Mouse (Mus musculus): ENCODE data around the gene Rem1. TPM values are rescaled to one million over a fixed set of nuclear protein-coding genes. Genes with fewer than 3 reads are reported as not detected.

Rem1 gene
- total RNA-seq (2023) = 0.35 TPM

DNA sequence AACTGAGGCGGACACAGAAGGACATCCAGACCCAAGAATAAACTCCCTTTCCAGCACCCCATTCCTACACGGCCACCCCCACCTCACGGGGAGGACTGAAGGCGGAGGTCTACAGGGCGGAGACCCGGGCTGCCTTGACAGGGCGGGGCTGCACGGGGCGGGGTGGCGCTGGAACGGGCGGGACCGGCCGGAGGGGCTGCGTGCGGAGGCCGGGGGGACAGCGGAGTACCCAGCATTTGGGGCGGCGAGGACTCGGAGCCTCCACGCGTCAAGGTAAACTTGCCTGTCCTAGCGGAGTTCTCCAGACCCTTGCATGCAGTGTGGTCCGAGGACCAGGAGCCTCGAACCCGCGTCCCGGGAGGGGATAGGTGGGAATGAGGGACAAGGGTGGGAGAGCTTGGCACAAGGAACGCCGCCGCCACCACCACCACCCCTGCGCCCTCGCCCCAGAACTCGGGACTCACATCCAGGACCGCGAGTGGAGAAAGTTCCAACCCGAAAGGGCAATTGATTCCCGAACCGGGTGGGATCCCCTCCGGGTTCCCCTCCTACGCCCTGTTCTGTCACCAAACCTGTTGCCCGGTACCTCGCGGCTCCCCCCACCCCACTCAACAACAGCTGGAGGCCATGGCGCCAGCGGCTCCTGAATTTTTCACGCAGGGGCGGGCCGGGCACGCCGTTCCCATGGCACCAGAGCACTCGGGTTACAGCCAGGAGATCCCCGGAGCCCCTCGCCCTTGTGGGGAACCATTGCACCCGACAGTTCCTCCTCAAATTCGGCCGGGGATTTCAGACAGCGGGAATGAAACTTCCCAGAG is at the start of gene Rem1:
Gene Rem1 (plus strand): TSS at position 178 of the 818 bp plus-strand sequence.

DNA sequence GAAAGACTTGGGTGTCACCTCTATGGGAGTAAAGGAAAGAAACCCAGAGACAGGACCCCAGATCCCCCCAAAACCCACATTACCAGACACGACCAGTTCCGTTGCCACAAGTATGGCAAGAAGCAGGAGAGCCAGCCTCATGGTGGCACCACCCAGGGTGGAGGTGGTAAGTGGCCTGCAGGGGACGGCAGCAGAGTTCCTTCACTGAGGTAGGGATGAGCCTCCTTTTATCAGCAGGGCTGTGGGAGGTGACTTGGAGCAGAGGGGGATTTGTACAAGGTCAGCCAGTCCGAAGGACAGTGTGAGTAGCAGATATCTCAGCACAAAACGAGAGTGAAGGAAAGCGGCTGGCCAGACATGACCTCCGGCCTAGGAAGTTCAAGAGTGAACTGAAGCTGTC is 46.6 kb upstream of the Rem1 start, which contains the start of gene Defb19:
Gene Defb19 (minus strand): TSS at position 206 of the 400 bp plus-strand sequence.

DNA sequence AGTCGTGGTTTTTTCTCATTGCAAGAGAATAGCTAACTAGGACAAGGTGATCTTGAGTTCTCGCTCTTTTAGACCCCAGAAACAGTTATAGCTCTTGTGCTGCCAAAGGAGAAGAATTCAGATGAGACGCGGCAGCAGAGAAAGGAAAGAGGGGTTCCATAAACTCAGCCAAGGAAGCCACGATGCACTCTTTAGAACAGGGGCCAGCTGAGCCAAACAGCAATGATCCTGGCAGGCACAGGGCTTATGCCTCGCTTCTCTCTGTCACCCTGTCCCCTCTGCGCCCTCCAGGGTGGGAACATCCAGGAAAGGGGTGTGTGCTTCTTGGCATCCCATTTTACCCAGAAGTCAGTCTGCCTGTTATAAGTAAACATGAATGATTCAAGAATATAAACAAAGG is 27.5 kb upstream of the Rem1 start, which contains the start of gene Defb45:
Gene Defb45 (minus strand): TSS at position 101 of the 400 bp plus-strand sequence.

DNA sequence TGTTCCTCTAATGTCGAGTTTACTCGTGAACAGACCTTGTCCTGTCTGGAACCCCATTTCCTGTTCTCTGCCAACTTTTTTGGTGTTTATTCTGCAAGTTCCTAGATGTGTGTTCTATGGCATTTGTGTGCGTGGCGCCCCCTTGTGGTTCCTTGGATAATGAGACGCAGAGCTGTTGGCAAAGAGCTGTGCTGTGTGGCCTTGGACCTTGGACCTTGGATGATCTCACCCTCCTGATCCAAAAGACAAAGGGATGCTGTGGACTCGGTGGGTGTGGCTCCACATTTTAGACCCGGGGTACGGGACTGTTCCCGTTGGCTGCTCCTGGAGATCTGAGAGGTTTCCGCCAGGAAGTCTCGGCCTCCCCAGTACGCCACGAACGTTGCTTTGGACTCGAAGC is 22.7 kb upstream of the Rem1 start, which contains the start of gene Defb36:
Gene Defb36 (plus strand): TSS at position 271 of the 400 bp plus-strand sequence.

DNA sequence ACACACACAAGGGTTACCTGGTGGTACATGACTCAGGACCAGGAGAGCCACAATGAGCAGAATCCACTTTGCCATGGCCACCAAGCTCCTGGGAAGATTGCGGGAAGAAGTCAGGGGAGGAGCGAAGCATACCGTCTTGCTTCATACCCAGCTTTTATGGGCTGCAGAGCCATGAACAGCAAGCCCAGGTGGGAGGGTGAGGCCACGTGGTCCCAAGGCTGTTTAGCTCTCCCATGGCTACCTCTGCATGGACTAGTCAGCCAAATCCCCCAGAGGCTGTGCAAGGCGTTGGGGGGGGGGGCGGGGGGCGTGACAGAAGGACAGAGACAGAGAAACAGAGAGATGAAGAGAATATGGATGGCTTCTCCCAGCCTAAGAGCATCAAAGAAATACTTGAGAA is 3.8 kb upstream of the Rem1 start, which contains the start of gene Defb25:
Gene Defb25 (minus strand): TSS at position 101 of the 400 bp plus-strand sequence.

DNA sequence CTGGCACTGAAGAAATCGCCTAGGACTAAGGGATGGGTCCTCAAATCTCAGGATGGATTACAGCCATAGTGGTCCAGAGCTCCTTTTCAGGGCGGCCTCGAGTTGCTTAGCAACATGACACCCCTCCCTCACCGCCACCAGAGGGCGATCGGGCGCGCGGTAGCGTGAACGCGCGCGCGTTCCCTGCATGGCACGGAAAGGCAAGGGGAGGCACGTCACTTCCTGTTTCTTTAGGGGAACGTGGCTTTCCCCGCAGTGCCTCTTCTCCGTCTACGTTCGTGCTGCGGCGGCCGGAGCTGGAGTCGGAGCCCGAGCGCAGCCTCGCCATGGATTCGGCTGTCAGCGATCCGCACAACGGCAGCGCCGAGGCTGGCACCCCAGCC is 42.5 kb downstream of the Rem1 start, which contains the start of gene H13:
Gene H13 (plus strand): TSS at position 206 of the 383 bp plus-strand sequence.

Other genes with a start within 250 kb of the Rem1 start
- 0.56 TPM for gene Sox12, start 228.9 kb upstream of the Rem1 start, total RNA-seq (2023)
- 1.4 TPM for gene Zcchc3, start 211.9 kb upstream of the Rem1 start, total RNA-seq (2023)
- gene 6820408C15Rik, start 211.4 kb upstream of the Rem1 start, total RNA-seq (2023) = not detected
- not detected for gene Defb23, start 162.3 kb upstream of the Rem1 start, total RNA-seq (2023)
- not detected for gene Defb20, start 149.9 kb upstream of the Rem1 start, total RNA-seq (2023)
- gene Defb22, start 136.8 kb upstream of the Rem1 start, total RNA-seq (2023) = not detected
- gene Defb26, start 115.3 kb upstream of the Rem1 start, total RNA-seq (2023) = not detected
- not detected for gene Defb28, start 108.7 kb upstream of the Rem1 start, total RNA-seq (2023)
- gene Defb29, start 86.9 kb upstream of the Rem1 start, total RNA-seq (2023) = not detected
- not detected for gene Gm17416, start 57.6 kb upstream of the Rem1 start, total RNA-seq (2023)
- not detected for gene Defb21, start 54.2 kb upstream of the Rem1 start, total RNA-seq (2023)
- gene Defb19, start 46.6 kb upstream of the Rem1 start, total RNA-seq (2023) = not detected
- not detected for gene Defb45, start 27.6 kb upstream of the Rem1 start, total RNA-seq (2023)
- gene Defb36, start 22.6 kb upstream of the Rem1 start, total RNA-seq (2023) = not detected
- not detected for gene Defb25, start 3.9 kb upstream of the Rem1 start, total RNA-seq (2023)
- 137 TPM for gene H13, start 42.5 kb downstream of the Rem1 start, total RNA-seq (2023)
- gene Mcts2, start 60.1 kb downstream of the Rem1 start, total RNA-seq (2023) = 24.8 TPM
- 2.6 TPM for gene Id1, start 109.3 kb downstream of the Rem1 start, total RNA-seq (2023)
- gene Cox4i2, start 127.2 kb downstream of the Rem1 start, total RNA-seq (2023) = not detected
- 19.9 TPM for gene Bcl2l1, start 204.8 kb downstream of the Rem1 start, total RNA-seq (2023)
- 0.73 TPM for gene Tpx2, start 221.0 kb downstream of the Rem1 start, total RNA-seq (2023)

Measured in CD4-positive naive resting alpha-beta T cell, adult 76 days (primary cell).